Comparison of ENCODE assay signal across 30 mouse cellular contexts in genomic region chr4:151480928-151481327, GRCm38 (mm10).
A peak's percentile ranks its signal among the peaks of the same experiment; 100 is the strongest.
DNase-seq lines count a peak whose midpoint lies in the region; ATAC-seq and TF ChIP-seq lines count a peak whose summit lies in the region.
"Had no signal": no experiment of that assay in that cellular context is flagged by ENCODE, and none has a peak within 500 bp of the region (broad histone marks: within the 10 kb centered on the region; RNA-seq: fewer than 3 reads in every experiment).

No protein-coding gene starts in this region.

- H3K9ac ChIP-seq in kidney, postnatal 0 days (ENCODE audit: low read depth, low read length): no peak overlapping the region
- H3K9ac ChIP-seq in midbrain, postnatal 0 days (replicated peaks; ENCODE audit: low read length, poor library complexity, severe bottlenecking): no peak overlapping the region
- H3K9ac ChIP-seq: forebrain, embryonic 13.5 days; heart, embryonic 13.5 days; hindbrain, embryonic 15.5 days; liver, embryonic 12.5 days; lung, embryonic 15.5 days; neural tube, embryonic 12.5 days had no signal

- no peak overlapping the region for H3K27ac ChIP-seq in cerebellum, adult 2 months (ENCODE audit: insufficient read depth, low read length)
- H3K27ac ChIP-seq in kidney, postnatal 0 days: no peak overlapping the region
- no peak overlapping the region for H3K27ac ChIP-seq in midbrain, postnatal 0 days (ENCODE audit: low read depth, low read length)
- H3K27ac ChIP-seq in midbrain, embryonic 10.5 days (replicated peaks): no peak overlapping the region
- H3K27ac ChIP-seq: forebrain, embryonic 13.5 days; gastrocnemius, adult 2 months; heart, embryonic 13.5 days; hindbrain, embryonic 15.5 days; liver, embryonic 12.5 days; lung, embryonic 15.5 days; neural tube, embryonic 12.5 days had no signal

- WGBS in cerebellum, adult 2 months: 97% methylated on average over 3 of the region's 3 CpGs
- 96% methylated on average over 3 of the region's 3 CpGs for WGBS in kidney, postnatal 0 days
- 88% methylated on average over 3 of the region's 3 CpGs for WGBS in midbrain, postnatal 0 days
- 90% methylated on average over 3 of the region's 3 CpGs for WGBS in midbrain, embryonic 10.5 days

- no peak for DNase-seq in cerebellum, adult 2 months
- no peak for DNase-seq in cerebellum, postnatal 14 days
- DNase-seq in kidney, postnatal 0 days (ENCODE audit: low spot score): no peak
- DNase-seq in kidney, postnatal 25 days: no peak
- no peak for DNase-seq in midbrain, postnatal 0 days (ENCODE audit: low spot score)
- DNase-seq in midbrain, embryonic 10.5 days (ENCODE audit: low spot score): no peak
- no peak for DNase-seq in MN1 (ENCODE audit: low spot score)
- DNase-seq: adrenal gland, adult 2 months; adrenal gland, postnatal 36 days; cerebellum, adult 8-10 months; cerebellum, postnatal 36 days; gastrocnemius, adult 2 months; gastrocnemius, postnatal 36 days; heart, adult 18-20 months; heart, postnatal 10 days; kidney, adult 18-20 months; kidney, postnatal 10 days; left cerebral cortex, postnatal 4 days; right cerebral cortex, adult 18-20 months; spleen, adult 18-20 months had no signal

- no peak overlapping the region for H3K4me3 ChIP-seq in cerebellum, adult 2 months (replicated peaks; ENCODE audit: insufficient read depth, low read depth, low read length)
- no peak overlapping the region for H3K4me3 ChIP-seq in kidney, postnatal 0 days (replicated peaks; ENCODE audit: low read depth, low read length)
- no peak overlapping the region for H3K4me3 ChIP-seq in midbrain, postnatal 0 days (ENCODE audit: low read depth, low read length)
- H3K4me3 ChIP-seq in midbrain, embryonic 10.5 days: no peak overlapping the region
- H3K4me3 ChIP-seq: forebrain, embryonic 13.5 days; gastrocnemius, adult 2 months; heart, embryonic 13.5 days; hindbrain, embryonic 15.5 days; liver, embryonic 12.5 days; lung, embryonic 15.5 days; myocyte; neural tube, embryonic 12.5 days had no signal

- no peaks in the 10 kb centered on the region for H3K27me3 ChIP-seq in cerebellum, adult 2 months (ENCODE audit: control insufficient read depth, insufficient read depth, low read length)
- H3K27me3 ChIP-seq in kidney, postnatal 0 days (ENCODE audit: insufficient read depth, low read length): no peaks in the 10 kb centered on the region
- H3K27me3 ChIP-seq in midbrain, postnatal 0 days (ENCODE audit: insufficient read depth, low read length): no peaks in the 10 kb centered on the region
- H3K27me3 ChIP-seq in midbrain, embryonic 10.5 days (ENCODE audit: low read depth, poor library complexity, severe bottlenecking): peaks cover 18% of the 10 kb centered on the region
- H3K27me3 ChIP-seq: hindbrain, embryonic 15.5 days; lung, embryonic 15.5 days had no signal

- no peaks in the 10 kb centered on the region for H3K9me3 ChIP-seq in kidney, postnatal 0 days (replicated peaks; ENCODE audit: low read length)
- 0 out of 2 replicates have a peak, but pooled peaks cover 5% of the 10 kb centered on the region for H3K9me3 ChIP-seq in midbrain, postnatal 0 days (ENCODE audit: low read length)
- no peaks in the 10 kb centered on the region; the same call in 1 of the 2 replicates for H3K9me3 ChIP-seq in midbrain, embryonic 10.5 days (replicated peaks)
- H3K9me3 ChIP-seq: heart, embryonic 13.5 days; hindbrain, embryonic 15.5 days; lung, embryonic 15.5 days had no signal

- H3K4me2 ChIP-seq in kidney, postnatal 0 days (ENCODE audit: low read length): no peak overlapping the region
- no peak overlapping the region for H3K4me2 ChIP-seq in midbrain, postnatal 0 days (ENCODE audit: low read depth, low read length, poor library complexity, severe bottlenecking)
- H3K4me2 ChIP-seq: forebrain, embryonic 13.5 days; heart, embryonic 13.5 days; hindbrain, embryonic 15.5 days; liver, embryonic 12.5 days; lung, embryonic 15.5 days; midbrain, embryonic 11.5 days; neural tube, embryonic 12.5 days had no signal

- TF ChIP-seq CTCF in cerebellum, adult 2 months (IDR thresholded peaks at IDR 0.05; ENCODE audit: borderline replicate concordance, insufficient read depth, low read depth, low read length): peak; percentile 26; the same call in 1 of the 2 replicates
- peak; percentile 26; the same call in 1 of the 2 replicates for TF ChIP-seq CTCF in kidney, postnatal 0 days (IDR thresholded peaks at IDR 0.05; ENCODE audit: low read depth)
- peak; percentile 55 for TF ChIP-seq CTCF in midbrain, postnatal 0 days (IDR thresholded peaks at IDR 0.05)

- no peaks in the 10 kb centered on the region for H3K36me3 ChIP-seq in kidney, postnatal 0 days (ENCODE audit: insufficient read depth, low read length)
- H3K36me3 ChIP-seq in midbrain, postnatal 0 days (ENCODE audit: insufficient read depth, low read length): no peaks in the 10 kb centered on the region
- H3K36me3 ChIP-seq in midbrain, embryonic 10.5 days: no peaks in the 10 kb centered on the region
- H3K36me3 ChIP-seq: heart, embryonic 13.5 days; hindbrain, embryonic 15.5 days; liver, embryonic 12.5 days; lung, embryonic 15.5 days; neural tube, embryonic 12.5 days had no signal

- no peak for ATAC-seq in kidney, postnatal 0 days (replicated peaks; ENCODE audit: low FRiP score, low read depth)
- no peak for ATAC-seq in midbrain, postnatal 0 days (ENCODE audit: low FRiP score)
- ATAC-seq: activated CD4-positive, CD25-positive, alpha-beta regulatory T cell, adult 4 months; forebrain, embryonic 13.5 days; liver, embryonic 12.5 days; midbrain, embryonic 16.5 days had no signal

- no peak for TF ChIP-seq POLR2A in cerebellum, adult 2 months (IDR thresholded peaks at IDR 0.05; ENCODE audit: borderline replicate concordance, insufficient read depth, low read length)

- H3K4me1 ChIP-seq in cerebellum, adult 2 months (ENCODE audit: control insufficient read depth, insufficient read depth, low read length): no peaks in the 10 kb centered on the region
- no peaks in the 10 kb centered on the region for H3K4me1 ChIP-seq in kidney, postnatal 0 days (replicated peaks; ENCODE audit: insufficient read depth, low read length)
- H3K4me1 ChIP-seq in midbrain, postnatal 0 days (ENCODE audit: insufficient read depth, low read length): peaks cover 4% of the 10 kb centered on the region; the same call in 1 of the 2 replicates
- H3K4me1 ChIP-seq in midbrain, embryonic 10.5 days: peaks cover 14% of the 10 kb centered on the region
- H3K4me1 ChIP-seq: heart, embryonic 13.5 days; liver, embryonic 12.5 days; lung, embryonic 15.5 days had no signal
